Mouse (Mus musculus): ENCODE measurements around the gene Prkcz. TPM values are rescaled to one million over a fixed set of nuclear protein-coding genes. Genes with fewer than 3 reads are reported as not detected.
"Not testable (repeated sequence)": the region's sequence is repeated elsewhere in the genome, so short reads cannot be mapped to it uniquely, and the experiment has no call there.

The Prkcz gene
- polyA plus RNA-seq, 3 experiments from 2014 or later: 9.8 to 14.1 (median 11.4) TPM

- no peak for ATAC-seq
Observed at GRCm38 (mm10) chr4:155357601-155358000, 3.6 kb downstream of the Prkcz start.

- no peak for ATAC-seq
Observed at GRCm38 (mm10) chr4:155356354-155356753, 4.8 kb downstream of the Prkcz start.

- no peak for ATAC-seq
Observed at GRCm38 (mm10) chr4:155354546-155354945, 6.6 kb downstream of the Prkcz start.

GRCm38 (mm10) chr4:155354035-155354434 is 7.1 kb downstream of the Prkcz start:
- no peak for ATAC-seq

- peak; percentile 46 for ATAC-seq
Observed at GRCm38 (mm10) chr4:155352581-155352980, 8.6 kb downstream of the Prkcz start.

GRCm38 (mm10) chr4:155346350-155346749 is 14.8 kb downstream of the Prkcz start:
- ATAC-seq: no peak

GRCm38 (mm10) chr4:155345608-155345953 is 15.6 kb downstream of the Prkcz start:
- ATAC-seq: peak; percentile 52

GRCm38 (mm10) chr4:155344716-155345607 is 16.2 kb downstream of the Prkcz start:
- peak; percentile 38 for ATAC-seq

- ATAC-seq: no peak
Observed at GRCm38 (mm10) chr4:155344299-155344600, 16.9 kb downstream of the Prkcz start.

GRCm38 (mm10) chr4:155343415-155344298 is 17.5 kb downstream of the Prkcz start:
- ATAC-seq: no peak

GRCm38 (mm10) chr4:155336284-155337050 is 24.7 kb downstream of the Prkcz start:
- ATAC-seq: no peak

GRCm38 (mm10) chr4:155332253-155332652 is 28.9 kb downstream of the Prkcz start:
- ATAC-seq: no peak

GRCm38 (mm10) chr4:155328385-155328784 is 32.8 kb downstream of the Prkcz start:
- ATAC-seq: not testable (repeated sequence)

- ATAC-seq: no peak
Observed at GRCm38 (mm10) chr4:155325773-155326172, 35.4 kb downstream of the Prkcz start.

- no peak for ATAC-seq
Observed at GRCm38 (mm10) chr4:155324511-155324910, 36.6 kb downstream of the Prkcz start.

- no peak for ATAC-seq
Observed at GRCm38 (mm10) chr4:155323081-155323795, 37.9 kb downstream of the Prkcz start.

GRCm38 (mm10) chr4:155320281-155321244 is 40.6 kb downstream of the Prkcz start:
- peak; percentile 68 for ATAC-seq

- ATAC-seq: no peak
Observed at GRCm38 (mm10) chr4:155318266-155318665, 42.9 kb downstream of the Prkcz start.

- ATAC-seq: no peak
Observed at GRCm38 (mm10) chr4:155315031-155315430, 46.1 kb downstream of the Prkcz start.

- no peak for ATAC-seq
Observed at GRCm38 (mm10) chr4:155308679-155309078, 52.5 kb downstream of the Prkcz start.

- peak; percentile 62 for ATAC-seq
Observed at GRCm38 (mm10) chr4:155308068-155308467, 53.1 kb downstream of the Prkcz start.
